Mouse (Mus musculus) urinary bladder, adult 18-20 months (tissue): ENCODE measurements around the gene Psg25.
"Not testable (repeated sequence)": the region's sequence is repeated elsewhere in the genome, so short reads cannot be mapped to it uniquely, and the experiment has no call there.

Experiments used
- DNase-seq, 2 experiments: peaks; one replicate each; pipeline ENCODE4 v3.0.0; 2022; ENCODE audit warnings: low spot score in 2 of 2, mixed read lengths in 2 of 2

The Psg25 gene

DNA sequence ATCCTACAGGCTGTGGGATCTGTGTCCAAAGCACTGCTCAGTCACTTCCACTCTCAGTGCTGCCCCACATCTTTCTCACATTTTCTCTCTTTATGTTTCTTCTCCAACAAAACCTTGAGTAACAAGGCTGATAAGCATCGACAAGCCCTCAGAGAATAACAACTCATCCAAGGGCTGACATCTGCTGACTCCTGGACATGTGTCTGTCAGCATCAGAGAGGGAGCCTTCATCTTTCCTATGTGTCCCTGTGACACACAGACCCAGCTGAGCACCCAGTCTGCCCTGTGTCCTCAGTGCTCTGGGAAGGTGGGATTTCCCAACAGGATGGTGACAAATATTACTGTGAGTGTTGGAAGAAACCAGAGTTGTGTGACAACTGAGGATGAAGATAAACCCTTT lies at the start of gene Psg25:
Gene Psg25, minus strand, starts transcription at position 101 of the 400 bp plus-strand sequence.
- no peak for DNase-seq

DNA sequence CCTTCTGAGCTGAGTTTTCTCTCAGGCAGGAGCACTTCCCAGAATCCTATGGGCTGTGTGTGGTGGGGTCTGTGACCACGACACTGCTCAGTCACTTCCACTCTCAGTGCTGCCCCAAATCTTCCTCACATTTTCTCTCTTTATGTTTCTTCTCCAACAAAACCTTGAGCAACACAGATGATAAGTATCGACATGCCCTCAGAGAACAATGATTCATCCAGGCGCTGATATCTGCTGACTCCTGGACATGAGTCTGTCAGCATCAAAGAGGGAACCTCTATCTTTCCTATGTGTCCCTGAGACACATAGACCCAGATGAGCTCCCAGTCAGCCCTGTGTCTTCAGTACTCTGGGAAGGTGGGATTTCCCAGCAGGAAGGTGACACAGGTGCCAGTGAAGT lies 35.1 kb upstream of the Psg25 start, which contains the start of gene Psg27:
Gene Psg27, minus strand, starts transcription at position 101 of the 400 bp plus-strand sequence.
- DNase-seq, result no peak

DNA sequence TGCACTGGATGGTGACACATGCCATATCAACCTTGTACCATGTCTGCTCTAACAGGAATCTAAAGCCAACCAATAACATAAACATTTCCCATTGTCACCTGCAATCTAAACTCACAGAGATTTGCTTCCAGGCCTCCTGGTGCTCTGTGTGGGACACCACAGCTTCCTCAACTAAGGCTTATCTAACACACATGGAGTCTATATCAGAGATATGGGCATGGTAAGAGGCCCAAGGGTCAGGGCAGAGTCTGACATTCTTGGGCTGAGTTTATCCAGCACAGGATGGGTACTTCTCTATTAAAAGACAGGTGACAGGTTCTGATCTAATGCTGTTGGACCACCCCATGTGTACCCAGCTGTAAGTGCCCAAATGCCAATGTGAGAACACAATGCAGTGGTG lies 27.8 kb upstream of the Psg25 start:
- DNase-seq, result no peak

DNA sequence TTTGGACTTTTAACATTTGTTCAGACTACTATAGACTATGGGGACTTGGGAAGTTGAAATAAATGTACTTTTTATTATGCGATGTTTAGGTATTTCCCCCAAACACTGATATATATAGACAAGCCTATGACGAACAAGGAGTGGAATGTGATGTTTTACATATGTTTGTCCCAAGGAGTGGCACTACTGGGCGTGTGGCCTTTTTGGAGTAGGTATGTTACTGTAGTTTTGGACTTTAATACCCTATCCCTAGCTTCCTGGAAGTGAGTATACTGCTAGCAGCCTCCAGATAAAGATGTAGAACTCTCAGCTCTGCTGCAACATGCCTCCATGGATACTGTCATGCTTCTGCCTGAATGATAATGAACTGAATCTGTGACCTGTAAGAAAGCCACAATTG lies 23.7 kb upstream of the Psg25 start:
- DNase-seq, result not testable (repeated sequence)

DNA sequence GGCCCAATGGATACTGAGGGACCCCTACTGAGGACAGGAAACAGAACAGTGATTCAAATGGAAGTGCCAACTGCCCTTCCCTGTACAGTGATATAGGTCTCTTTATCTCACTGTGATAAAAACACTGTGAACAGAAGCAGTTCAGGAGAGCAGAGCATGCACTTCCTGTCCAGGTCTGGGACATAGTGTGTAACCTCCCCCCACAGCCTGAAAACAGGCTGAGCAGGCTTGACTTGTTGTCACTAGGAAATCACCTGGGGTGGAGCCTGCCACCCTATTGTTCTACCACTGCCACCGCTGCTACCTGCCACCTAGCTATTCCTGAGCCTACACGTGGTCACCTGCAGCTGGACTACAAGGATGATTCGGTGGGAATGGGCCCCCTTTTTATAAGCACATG lies 1.4 kb upstream of the Psg25 start:
- peak; percentile 49 to 52 for DNase-seq

DNA sequence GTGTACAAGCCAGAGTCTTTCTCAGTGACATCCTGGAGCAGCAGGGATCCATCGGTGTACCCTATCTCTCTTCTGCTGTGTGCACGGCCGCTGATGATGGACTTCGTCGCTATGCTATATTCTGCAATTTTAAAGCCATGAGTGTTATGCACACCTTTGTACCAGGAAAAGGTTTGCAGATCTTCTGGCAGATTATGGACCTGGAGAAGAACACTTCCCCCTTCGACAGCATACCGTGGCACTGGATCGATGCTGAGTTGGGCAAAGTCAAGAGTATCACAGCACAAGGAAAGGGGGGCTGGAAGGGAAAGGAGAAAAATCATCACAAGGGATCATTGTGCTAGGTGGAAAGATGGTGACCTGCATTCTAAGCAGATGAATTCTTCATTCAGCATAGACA lies 7.4 kb downstream of the Psg25 start:
- DNase-seq, result no peak

DNA sequence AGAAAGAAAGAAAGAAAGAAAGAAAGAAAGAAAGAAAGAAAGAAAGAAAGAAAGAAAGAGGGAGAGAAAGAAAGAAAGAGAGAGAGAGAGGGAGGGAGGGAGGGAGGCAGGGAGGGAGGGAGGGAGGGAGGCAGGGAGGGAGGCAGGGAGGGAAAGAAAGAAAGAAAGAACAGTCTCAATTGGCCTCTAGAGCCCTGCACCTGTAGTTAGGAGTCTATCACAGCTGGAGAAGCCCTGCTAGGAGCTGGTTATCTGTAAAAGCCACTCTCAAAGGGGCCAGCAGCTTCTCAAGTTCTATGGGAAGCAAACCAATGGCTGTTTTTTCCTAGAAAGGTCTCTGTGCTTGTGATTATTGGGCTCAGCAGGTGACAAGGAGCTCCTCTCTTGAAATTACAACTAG lies 19.2 kb downstream of the Psg25 start:
- DNase-seq, result not testable (repeated sequence)

DNA sequence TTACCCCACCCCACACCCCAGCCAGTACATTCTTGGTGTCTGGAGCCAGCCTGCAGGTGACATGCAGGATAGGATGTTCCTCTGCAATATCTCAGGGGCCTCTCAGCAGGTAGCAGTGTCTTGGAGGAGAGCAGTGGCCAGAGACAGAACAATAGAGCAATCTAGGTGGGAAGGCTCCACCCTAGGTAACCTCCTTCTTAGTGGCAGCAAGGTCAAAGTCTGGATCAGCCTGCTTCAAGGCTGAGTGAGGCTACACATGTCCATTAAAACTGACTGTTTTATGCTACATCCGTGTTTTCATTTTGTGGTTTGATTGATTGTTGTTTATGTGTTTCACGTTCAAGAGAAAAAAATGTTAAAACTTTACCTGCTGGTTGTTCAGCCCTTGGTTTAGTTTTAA lies 19.7 kb downstream of the Psg25 start:
- not testable (repeated sequence) for DNase-seq

DNA sequence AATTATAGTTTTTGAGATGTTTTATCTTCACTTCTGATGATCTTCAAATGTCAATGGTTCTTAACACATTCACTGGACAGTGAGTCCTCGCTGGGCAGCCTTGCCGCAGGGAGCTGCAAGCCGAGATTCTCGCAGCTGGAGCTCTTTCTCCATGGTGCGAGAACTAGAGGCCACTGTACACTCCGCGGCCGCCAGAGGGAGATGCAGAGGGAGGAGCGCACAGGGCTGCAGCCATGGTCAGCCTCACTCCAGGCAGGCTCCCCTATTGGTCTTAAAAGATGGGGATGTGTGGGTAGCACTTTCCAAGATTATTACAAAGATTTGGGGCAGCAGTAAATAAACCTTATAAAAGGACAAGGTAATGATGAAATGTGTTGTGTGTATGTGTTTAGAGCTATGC lies 20.6 kb downstream of the Psg25 start:
- DNase-seq, result peak in 1 of 2 experiments; percentile 26

DNA sequence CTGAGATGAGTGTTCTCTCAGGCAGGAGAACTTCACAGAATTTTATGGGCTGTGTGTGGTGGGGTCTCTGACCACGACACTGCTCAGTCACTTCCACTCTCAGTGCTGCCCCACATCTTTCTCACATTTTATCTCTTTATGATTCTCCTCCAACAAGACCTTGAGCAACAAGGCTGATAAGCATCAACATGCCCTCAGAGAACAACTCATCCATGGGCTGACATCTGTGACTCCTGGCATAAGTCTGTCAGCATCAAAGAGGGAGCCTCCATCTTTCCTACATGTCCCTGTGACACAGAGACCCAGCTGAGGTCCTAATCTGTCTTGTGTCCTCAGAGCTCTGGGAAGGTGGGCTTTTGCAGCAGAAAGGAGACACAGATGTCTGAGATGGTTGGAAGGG lies 48.0 kb downstream of the Psg25 start, which contains the start of gene Psg26:
Gene Psg26, minus strand, starts transcription at position 101 of the 400 bp plus-strand sequence.
- no peak for DNase-seq
